Mouse (Mus musculus) heart, embryonic 14.5 days (tissue): ENCODE data around the gene Opcml. TPM values are rescaled to one million over a fixed set of nuclear protein-coding genes. Genes with fewer than 3 reads are reported as not detected.
A peak's percentile ranks its signal among the peaks of the same experiment; 100 is the strongest.

Experiments
- ATAC-seq: fragments of 200-750 bp; cut with Nextera tagmentation; 2 replicates; pipeline ENCODE4 v1.8.0; 2017; ENCODE audit warnings: low read depth, moderate TSS enrichment; ENCODE audit not compliant: insufficient number of reproducible peaks, insufficient read depth, low FRiP score
- H3K27ac ChIP-seq, 2 experiments: fragments of 200-500 bp in 1 of 2; fragments of 300-500 bp in 1 of 2; sonication (generic) in 1 of 2; replicated peaks in 1 of 2; 2 replicates each; pipeline ENCODE4 v1.5.1; 2012 to 2014; ENCODE audit warnings: low read depth in 2 of 2, low read length in 2 of 2, control low read depth in 1 of 2, mild to moderate bottlenecking in 1 of 2, mixed read lengths in 1 of 2; ENCODE audit not compliant: control insufficient read depth in 1 of 2, insufficient read depth in 1 of 2
- H3K27me3 ChIP-seq: fragments of 300-500 bp; sonication (generic); 2 replicates; pipeline ENCODE4 v1.6.1; 2014; ENCODE audit warnings: mild to moderate bottlenecking, low read length, control low read depth; ENCODE audit not compliant: control insufficient read depth, insufficient read depth
- H3K36me3 ChIP-seq: fragments of 300-500 bp; sonication (generic); 2 replicates; pipeline ENCODE4 v1.6.1; 2014; ENCODE audit warnings: mild to moderate bottlenecking, control low read depth, low read length, mixed read lengths; ENCODE audit not compliant: control insufficient read depth, insufficient read depth
- H3K4me1 ChIP-seq, 2 experiments: fragments of 200-500 bp in 1 of 2; fragments of 300-500 bp in 1 of 2; sonication (generic) in 1 of 2; 2 replicates each; pipeline ENCODE4 v1.6.1; 2012 to 2014; ENCODE audit warnings: low read length in 2 of 2, control low read depth in 1 of 2, mixed read lengths in 1 of 2; ENCODE audit not compliant: control insufficient read depth in 2 of 2, insufficient read depth in 2 of 2
- H3K4me2 ChIP-seq: fragments of 300-500 bp; sonication (generic); 2 replicates; pipeline ENCODE4 v1.6.1; 2014; ENCODE audit warnings: mild to moderate bottlenecking, low read length
- H3K4me3 ChIP-seq, 2 experiments: fragments of 200-500 bp in 1 of 2; fragments of 300-500 bp in 1 of 2; sonication (generic) in 1 of 2; 2 replicates each; pipeline ENCODE4 v1.5.1; 2012 to 2014; ENCODE audit warnings: low read length in 2 of 2, mild to moderate bottlenecking in 2 of 2, control low read depth in 1 of 2, low read depth in 1 of 2, moderate library complexity in 1 of 2; ENCODE audit not compliant: control insufficient read depth in 1 of 2, insufficient read depth in 1 of 2
- H3K9ac ChIP-seq: fragments of 300-500 bp; sonication (generic); 2 replicates; pipeline ENCODE4 v1.6.1; 2014; ENCODE audit warnings: mild to moderate bottlenecking, low read length
- H3K9me3 ChIP-seq: fragments of 300-500 bp; sonication (generic); 2 replicates; pipeline ENCODE4 v1.6.1; 2016; ENCODE audit warnings: low read length, control low read depth; ENCODE audit not compliant: control insufficient read depth
- WGBS: fragments of 180-500 bp; shearing (Covaris S2); extraction: QIAGEN DNeasy Blood & Tissue Kit; methylation state at CpG from one replicate; pipeline ENCODE4 v1.1.7; 2014; 5-methylcytosine and 5-hydroxymethylcytosine counted together
- polyA plus RNA-seq: library from polyadenylated mRNA; unstranded; fragments of >200 nt; fragmentation: Nextera tagmentation; extraction: Ambion mirVana; gene quantifications from 2 replicates; pipeline ENCODE4 v1.2.1, GENCODE M21; 2014

Gene Opcml
- polyA plus RNA-seq, 1 experiment from 2014 or later, result 1.6 TPM

- 75% methylated on average over 10 of the region's 10 CpGs for WGBS
- Histone ChIP-seq H3K4me2 (no peak overlapping the region), H3K9ac (no peak overlapping the region), H3K27ac (no peak overlapping the region), H3K9me3 (peaks cover 5% of the 10 kb centered on the region; the same call in 1 of the 2 replicates), H3K27me3 (no peaks in the 10 kb centered on the region), H3K36me3 (no peaks in the 10 kb centered on the region), H3K4me3 (no peak overlapping the region), H3K4me1 (no peaks in the 10 kb centered on the region)
- ATAC-seq, result no peak
These were observed 986.2 kb downstream of the Opcml start for GRCm38 (mm10) chr9:28776517-28777503.

GRCm38 (mm10) chr9:28783834-28784233 is 993.3 kb downstream of the Opcml start:
- no peak overlapping the region for H3K4me3 ChIP-seq
- H3K27ac ChIP-seq, result no peak overlapping the region
- no peak for ATAC-seq
- no peaks in the 10 kb centered on the region for H3K27me3 ChIP-seq
- no peaks in the 10 kb centered on the region for H3K36me3 ChIP-seq
- no peak overlapping the region for H3K4me2 ChIP-seq
- no peak overlapping the region for H3K9ac ChIP-seq
- 20% methylated on average over 4 of the region's 4 CpGs for WGBS
- no peaks in the 10 kb centered on the region; a peak in 1 of 4 replicates for H3K4me1 ChIP-seq
- H3K9me3 ChIP-seq, result no peaks in the 10 kb centered on the region

GRCm38 (mm10) chr9:28789439-28789838 is 998.9 kb downstream of the Opcml start:
- WGBS, result 34% methylated on average over 1 of the region's 1 CpGs

GRCm38 (mm10) chr9:28800100-28800499 is 1009.5 kb downstream of the Opcml start:
- H3K4me2 ChIP-seq, result no peak overlapping the region
- H3K4me1 ChIP-seq, result peaks cover 0 to 7% of the 10 kb centered on the region in 2 experiments; a peak in 1 of 4 replicates
- no peaks in the 10 kb centered on the region for H3K9me3 ChIP-seq
- no peak overlapping the region for H3K4me3 ChIP-seq
- H3K27ac ChIP-seq, result no peak overlapping the region
- H3K27me3 ChIP-seq, result no peaks in the 10 kb centered on the region
- ATAC-seq, result no peak
- no peak overlapping the region for H3K9ac ChIP-seq
- no peaks in the 10 kb centered on the region for H3K36me3 ChIP-seq
- WGBS, result 33% methylated on average over 2 of the region's 2 CpGs

More at GRCm38 (mm10) chr9:28789439-28789838, 998.9 kb downstream of the Opcml start:
- H3K4me2 ChIP-seq, result no peak overlapping the region
- H3K9ac ChIP-seq, result no peak overlapping the region
- no peak for ATAC-seq
- H3K9me3 ChIP-seq, result no peaks in the 10 kb centered on the region
- no peak overlapping the region for H3K27ac ChIP-seq
- no peaks in the 10 kb centered on the region for H3K27me3 ChIP-seq
- H3K4me1 ChIP-seq, result no peaks in the 10 kb centered on the region
- no peak overlapping the region for H3K4me3 ChIP-seq
- H3K36me3 ChIP-seq, result no peaks in the 10 kb centered on the region

- 0 out of 2 replicates have a peak, but pooled peaks have one; percentile 26 for ATAC-seq
- Histone ChIP-seq H3K27me3 (no peaks in the 10 kb centered on the region), H3K9me3 (no peaks in the 10 kb centered on the region), H3K4me2 (no peak overlapping the region), H3K9ac (no peak overlapping the region), H3K4me3 (no peak overlapping the region), H3K4me1 (0 out of 4 replicates have a peak, but pooled peaks cover 0 to 6% of the 10 kb centered on the region in 2 experiments), H3K36me3 (no peaks in the 10 kb centered on the region), H3K27ac (no peak overlapping the region)
These were observed 1016.1 kb downstream of the Opcml start for GRCm38 (mm10) chr9:28806666-28807065.

GRCm38 (mm10) chr9:28822060-28822459 is 1031.5 kb downstream of the Opcml start:
- Histone ChIP-seq H3K27me3 (no peaks in the 10 kb centered on the region), H3K4me1 (no peaks in the 10 kb centered on the region), H3K4me2 (no peak overlapping the region), H3K27ac (no peak overlapping the region), H3K9me3 (no peaks in the 10 kb centered on the region), H3K36me3 (no peaks in the 10 kb centered on the region), H3K9ac (no peak overlapping the region), H3K4me3 (no peak overlapping the region)
- ATAC-seq, result no peak
- 90% methylated on average over 3 of the region's 3 CpGs for WGBS

- Histone ChIP-seq H3K27me3 (no peaks in the 10 kb centered on the region), H3K9ac (no peak overlapping the region), H3K36me3 (no peaks in the 10 kb centered on the region), H3K9me3 (no peaks in the 10 kb centered on the region), H3K4me1 (no peaks in the 10 kb centered on the region), H3K4me2 (no peak overlapping the region), H3K27ac (no peak overlapping the region), H3K4me3 (no peak overlapping the region)
- 62% methylated on average over 5 of the region's 5 CpGs for WGBS
- ATAC-seq, result no peak
These were observed 1031.9 kb downstream of the Opcml start for GRCm38 (mm10) chr9:28822466-28822865.
